Mouse (Mus musculus): ENCODE measurements around the gene Gabra4. TPM values are rescaled to one million over a fixed set of nuclear protein-coding genes. Genes with fewer than 3 reads are reported as not detected.

The Gabra4 gene
- polyA plus RNA-seq (2015; fragmentation: Nextera tagmentation; extraction: Ambion mirVana) = 3.1 and 3.9 TPM in 2 replicates

DNA sequence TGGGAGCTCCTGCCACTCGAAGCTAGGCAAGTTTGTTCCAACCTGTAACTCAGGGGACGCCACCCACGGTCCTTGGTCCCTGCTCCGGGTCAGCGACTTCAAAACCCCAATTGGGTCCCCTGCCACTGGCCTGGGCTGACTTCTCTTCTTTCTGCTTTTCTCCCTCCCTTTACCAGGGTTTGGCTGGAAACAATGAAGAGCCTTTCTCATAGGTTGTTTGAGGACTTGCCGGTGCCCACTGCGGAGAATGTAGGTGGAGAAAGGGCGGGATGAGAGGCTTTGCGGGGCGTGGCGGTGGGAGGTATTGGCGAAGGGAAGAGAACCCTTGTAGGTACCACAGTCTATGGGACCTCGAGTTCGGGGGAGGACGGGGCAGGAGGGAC lies at the start of gene Gabra4:
TSS of gene Gabra4 (minus strand) at position 194 of the 383 bp plus-strand sequence.
- Histone ChIP-seq H3K27me3 (ENCODE audit: insufficient read depth, low read length) (peaks cover 14% of the 10 kb centered on the region; the same call in 1 of the 2 replicates), H3K4me2 (replicated peaks; ENCODE audit: low read depth, low read length) (peak within 1 kb of the TSS; percentile 95), H3K9ac (replicated peaks; ENCODE audit: low read length) (peak within 1 kb of the TSS; percentile 47), H3K27ac (ENCODE audit: low read length) (no peak within 1 kb of the TSS), H3K4me1 (ENCODE audit: insufficient read depth, low read length) (peaks cover 10% of the 10 kb centered on the region), H3K9me3 (ENCODE audit: low read length) (no peaks in the 10 kb centered on the region), H3K4me3 (ENCODE audit: low read length) (peak within 1 kb of the TSS; percentile 63), H3K36me3 (ENCODE audit: insufficient read depth, low read length) (no peaks in the 10 kb centered on the region)
- WGBS = 2% methylated on average over 15 of the region's 15 CpGs
- peak; percentile 86 for ATAC-seq (ENCODE audit: low FRiP score, low TSS enrichment)

DNA sequence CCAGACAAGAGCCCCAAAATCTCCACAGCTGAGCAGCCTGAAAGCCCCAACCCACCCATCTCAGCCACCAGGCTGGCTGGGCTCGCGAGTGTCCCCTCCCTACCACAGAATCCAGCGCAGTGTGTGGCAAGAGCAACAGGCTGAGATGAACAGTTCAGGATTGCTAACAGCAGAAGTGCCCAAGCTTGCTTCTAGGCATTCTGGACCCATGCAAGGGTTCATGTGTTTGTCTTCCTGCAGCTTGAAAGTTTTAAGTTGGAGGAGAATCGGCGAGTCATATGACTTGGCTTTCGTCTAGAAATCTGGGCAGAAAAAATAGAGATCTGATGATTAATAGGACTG lies 43.1 kb upstream of the Gabra4 start:
- no peaks in the 10 kb centered on the region for H3K36me3 ChIP-seq (ENCODE audit: insufficient read depth, low read length)
- no peaks in the 10 kb centered on the region for H3K9me3 ChIP-seq (ENCODE audit: low read length)
- peak overlapping the region; percentile 94 for H3K4me2 ChIP-seq (replicated peaks; ENCODE audit: low read depth, low read length)
- no peak overlapping the region for H3K27ac ChIP-seq (ENCODE audit: low read length)
- ATAC-seq (ENCODE audit: low FRiP score, low TSS enrichment) = no peak; the same call in 1 of the 2 replicates
- peak overlapping the region; percentile 59 for H3K4me3 ChIP-seq (ENCODE audit: low read length)
- H3K4me1 ChIP-seq (ENCODE audit: insufficient read depth, low read length) = peaks cover 5% of the 10 kb centered on the region; the same call in 1 of the 2 replicates
- H3K9ac ChIP-seq (replicated peaks; ENCODE audit: low read length) = peak overlapping the region; percentile 58
- H3K27me3 ChIP-seq (ENCODE audit: insufficient read depth, low read length) = peaks cover 17% of the 10 kb centered on the region
- WGBS = 0% methylated on average over 6 of the region's 6 CpGs

DNA sequence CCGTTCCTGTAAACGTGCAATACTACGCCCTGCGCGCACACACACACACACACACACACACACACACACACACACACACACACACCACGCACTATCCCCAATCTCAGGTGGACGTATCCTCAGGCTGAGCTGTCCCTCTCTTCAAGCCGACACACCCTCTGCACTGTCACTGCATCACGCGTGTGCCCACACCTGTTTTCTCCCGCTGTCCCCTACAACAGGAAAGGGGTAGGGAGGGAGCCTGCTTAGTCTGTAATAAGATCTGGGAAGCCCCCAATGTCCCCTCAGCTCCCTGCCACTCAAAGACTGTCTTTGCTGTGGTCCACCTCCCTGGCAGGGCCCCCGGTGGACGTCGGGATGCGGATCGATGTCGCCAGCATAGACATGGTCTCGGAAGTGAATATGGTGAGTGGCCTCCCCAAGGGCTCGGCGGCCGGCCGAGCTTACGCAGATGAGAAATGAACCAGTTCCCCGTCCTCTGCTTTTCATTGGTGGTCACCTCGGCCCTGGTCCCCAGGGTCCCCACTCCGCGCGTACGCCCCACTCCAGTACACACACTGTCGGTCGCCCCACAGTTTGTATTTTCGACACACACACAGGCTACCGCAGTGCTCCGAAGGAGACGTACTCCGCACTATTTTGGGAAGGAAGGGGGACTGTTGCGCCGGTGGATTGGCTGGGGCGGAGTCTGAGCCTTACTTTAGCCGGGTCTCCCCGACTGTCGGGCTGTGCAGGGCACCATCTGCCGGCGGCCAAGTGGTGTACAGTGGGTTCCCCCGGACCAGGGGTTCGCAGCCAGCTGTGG lies 42.6 kb upstream of the Gabra4 start:
- Histone ChIP-seq H3K36me3 (ENCODE audit: insufficient read depth, low read length) (no peaks in the 10 kb centered on the region), H3K9ac (replicated peaks; ENCODE audit: low read length) (peak overlapping the region; percentile 58), H3K4me2 (replicated peaks; ENCODE audit: low read depth, low read length) (peak overlapping the region; percentile 94), H3K4me3 (ENCODE audit: low read length) (peak overlapping the region; percentile 59), H3K27ac (ENCODE audit: low read length) (no peak overlapping the region), H3K4me1 (ENCODE audit: insufficient read depth, low read length) (peaks cover 5% of the 10 kb centered on the region; the same call in 1 of the 2 replicates), H3K9me3 (ENCODE audit: low read length) (no peaks in the 10 kb centered on the region), H3K27me3 (ENCODE audit: insufficient read depth, low read length) (peaks cover 17% of the 10 kb centered on the region)
- WGBS = under 1% methylated on average over 46 of the region's 46 CpGs
- peak; percentile 97 for ATAC-seq (ENCODE audit: low FRiP score, low TSS enrichment)

DNA sequence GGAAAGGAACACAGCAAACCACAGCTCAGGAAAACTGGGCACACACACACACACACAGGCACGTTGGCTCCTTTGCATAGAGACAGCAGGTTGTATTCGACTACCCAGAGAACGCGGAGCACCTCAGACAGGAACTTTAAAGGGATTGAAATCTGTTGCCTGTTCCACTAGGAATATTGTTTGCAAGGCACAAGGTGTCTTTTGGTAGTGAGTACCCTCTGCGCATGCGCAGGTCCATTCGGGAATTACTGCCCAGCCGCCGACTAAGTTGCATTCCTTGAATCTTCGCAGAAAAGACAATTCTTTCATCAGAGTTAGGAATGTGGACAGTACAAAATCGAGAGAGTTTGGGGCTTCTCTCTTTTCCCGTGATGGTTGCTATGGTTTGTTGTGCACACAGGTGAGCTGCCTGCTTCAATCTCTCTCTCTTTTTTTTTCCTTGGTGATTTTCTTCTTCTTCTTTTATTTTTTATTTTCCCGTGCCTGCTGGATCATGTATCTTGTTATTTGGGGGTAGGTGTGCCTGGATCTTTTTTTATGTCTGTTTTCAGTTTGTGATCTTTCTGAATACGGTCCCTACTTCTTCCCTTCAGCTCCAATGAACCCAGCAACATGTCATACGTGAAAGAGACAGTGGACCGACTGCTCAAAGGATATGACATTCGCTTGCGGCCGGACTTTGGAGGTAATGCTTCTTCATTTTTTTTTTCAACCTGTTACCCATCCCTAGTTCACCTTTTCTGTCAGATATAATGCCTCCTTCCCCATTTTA lies 41.8 kb upstream of the Gabra4 start:
- Histone ChIP-seq H3K9me3 (ENCODE audit: low read length) (no peaks in the 10 kb centered on the region), H3K9ac (replicated peaks; ENCODE audit: low read length) (no peak overlapping the region), H3K27ac (ENCODE audit: low read length) (no peak overlapping the region), H3K4me2 (replicated peaks; ENCODE audit: low read depth, low read length) (peak overlapping the region; percentile 94), H3K4me1 (ENCODE audit: insufficient read depth, low read length) (peaks cover 5% of the 10 kb centered on the region; the same call in 1 of the 2 replicates), H3K36me3 (ENCODE audit: insufficient read depth, low read length) (no peaks in the 10 kb centered on the region), H3K4me3 (ENCODE audit: low read length) (peak overlapping the region; percentile 59), H3K27me3 (ENCODE audit: insufficient read depth, low read length) (peaks cover 17% of the 10 kb centered on the region)
- no peak for ATAC-seq (ENCODE audit: low FRiP score, low TSS enrichment)
- under 1% methylated on average over 19 of the region's 19 CpGs for WGBS

DNA sequence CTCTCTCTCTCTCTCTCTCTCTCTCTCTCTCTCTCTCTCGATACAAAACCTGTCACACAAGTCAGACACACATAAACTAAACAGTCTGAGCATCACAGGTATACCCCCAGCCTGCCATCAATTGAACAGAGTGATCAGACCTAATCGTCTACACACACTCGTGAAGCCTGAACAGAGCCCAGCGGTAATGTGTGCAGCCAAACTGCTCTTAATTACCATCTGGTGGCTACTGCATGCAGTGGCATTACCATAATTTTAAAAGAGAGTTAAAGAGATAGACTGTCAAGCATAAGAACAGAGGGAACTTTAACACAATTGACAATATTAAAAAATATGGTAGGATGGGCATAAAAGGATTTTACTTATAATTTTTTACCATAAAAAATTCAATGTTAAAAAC lies 7.5 kb upstream of the Gabra4 start:
- no peak for ATAC-seq (ENCODE audit: low FRiP score, low TSS enrichment)
- H3K36me3 ChIP-seq (ENCODE audit: insufficient read depth, low read length) = no peaks in the 10 kb centered on the region
- H3K4me1 ChIP-seq (ENCODE audit: insufficient read depth, low read length) = no peaks in the 10 kb centered on the region
- no peak overlapping the region for H3K4me3 ChIP-seq (ENCODE audit: low read length)
- peaks cover 3% of the 10 kb centered on the region; the same call in 1 of the 2 replicates for H3K27me3 ChIP-seq (ENCODE audit: insufficient read depth, low read length)
- 42% methylated on average over 4 of the region's 4 CpGs for WGBS
- no peaks in the 10 kb centered on the region for H3K9me3 ChIP-seq (ENCODE audit: low read length)
- H3K4me2 ChIP-seq (replicated peaks; ENCODE audit: low read depth, low read length) = no peak overlapping the region
- H3K27ac ChIP-seq (ENCODE audit: low read length) = no peak overlapping the region
- H3K9ac ChIP-seq (replicated peaks; ENCODE audit: low read length) = no peak overlapping the region

DNA sequence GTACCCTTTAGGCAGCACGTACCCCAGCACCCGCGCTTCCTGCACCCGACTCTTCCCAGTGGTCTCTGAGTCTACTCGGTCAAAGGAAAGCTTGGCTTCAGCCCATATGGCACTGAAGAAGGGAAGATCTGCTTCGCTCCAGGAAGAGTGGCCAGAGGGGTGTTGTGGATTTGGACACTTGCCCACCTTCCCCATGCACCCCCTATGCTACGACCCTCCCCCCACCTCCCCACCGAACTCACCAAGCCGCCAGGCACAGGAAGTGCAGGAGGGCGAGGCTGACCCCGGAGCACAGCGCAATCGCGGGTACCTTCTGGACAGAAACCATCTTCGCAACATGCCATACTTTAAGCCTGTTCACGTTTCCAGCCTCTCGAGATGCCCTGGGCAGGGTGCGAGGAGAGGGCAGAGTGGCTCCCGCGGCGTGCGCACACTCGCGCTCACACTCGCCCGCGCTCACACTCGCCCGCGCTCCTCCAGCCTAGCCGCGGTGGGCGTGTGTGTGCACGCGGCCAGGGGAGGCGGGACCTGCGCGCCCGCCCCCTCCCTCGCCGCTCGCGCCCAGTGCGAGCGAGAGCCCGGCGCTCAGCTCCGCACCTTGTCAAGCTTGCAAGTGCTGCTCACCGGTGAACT lies 510 bp downstream of the Gabra4 start, which contains the start of gene Gabrb1:
TSS of gene Gabrb1 (plus strand) at position 632 of the 633 bp plus-strand sequence.
- H3K36me3 ChIP-seq (ENCODE audit: insufficient read depth, low read length) = no peaks in the 10 kb centered on the region
- peak; percentile 93 for ATAC-seq (ENCODE audit: low FRiP score, low TSS enrichment)
- peak within 1 kb of the TSS; percentile 63 for H3K4me3 ChIP-seq (ENCODE audit: low read length)
- WGBS = under 1% methylated on average over 48 of the region's 49 CpGs
- peaks cover 14% of the 10 kb centered on the region; the same call in 1 of the 2 replicates for H3K27me3 ChIP-seq (ENCODE audit: insufficient read depth, low read length)
- H3K4me2 ChIP-seq (replicated peaks; ENCODE audit: low read depth, low read length) = peak within 1 kb of the TSS; percentile 95
- H3K27ac ChIP-seq (ENCODE audit: low read length) = no peak within 1 kb of the TSS
- no peaks in the 10 kb centered on the region for H3K9me3 ChIP-seq (ENCODE audit: low read length)
- H3K4me1 ChIP-seq (ENCODE audit: insufficient read depth, low read length) = peaks cover 10% of the 10 kb centered on the region
- H3K9ac ChIP-seq (replicated peaks; ENCODE audit: low read length) = peak within 1 kb of the TSS; percentile 47

DNA sequence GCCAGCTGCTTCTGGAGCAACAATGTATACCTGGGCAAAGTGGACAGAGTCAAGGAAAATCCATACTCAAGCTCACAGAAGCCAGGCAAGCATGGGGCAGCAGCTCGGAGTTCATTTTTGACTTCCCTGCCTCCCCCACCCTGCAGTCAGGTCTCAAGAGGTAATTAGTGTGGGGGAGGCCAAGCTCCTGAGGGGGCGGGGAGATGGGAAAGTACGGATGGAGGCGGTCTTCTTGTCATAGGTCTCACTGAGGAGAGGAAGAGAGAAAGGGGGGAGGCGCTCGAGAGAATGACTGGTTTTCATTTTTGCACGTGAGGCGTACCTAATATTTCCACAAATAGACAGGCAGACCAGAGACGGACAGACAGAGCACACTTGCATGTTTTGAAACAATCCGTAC lies 1.3 kb downstream of the Gabra4 start:
- Histone ChIP-seq H3K27me3 (ENCODE audit: insufficient read depth, low read length) (peaks cover 14% of the 10 kb centered on the region; the same call in 1 of the 2 replicates), H3K4me2 (replicated peaks; ENCODE audit: low read depth, low read length) (peak overlapping the region; percentile 95), H3K4me3 (ENCODE audit: low read length) (peak overlapping the region; percentile 63), H3K36me3 (ENCODE audit: insufficient read depth, low read length) (no peaks in the 10 kb centered on the region), H3K27ac (ENCODE audit: low read length) (no peak overlapping the region), H3K9ac (replicated peaks; ENCODE audit: low read length) (no peak overlapping the region), H3K9me3 (ENCODE audit: low read length) (no peaks in the 10 kb centered on the region), H3K4me1 (ENCODE audit: insufficient read depth, low read length) (peaks cover 10% of the 10 kb centered on the region)
- ATAC-seq (ENCODE audit: low FRiP score, low TSS enrichment) = no peak
- WGBS = 6% methylated on average over 10 of the region's 10 CpGs

DNA sequence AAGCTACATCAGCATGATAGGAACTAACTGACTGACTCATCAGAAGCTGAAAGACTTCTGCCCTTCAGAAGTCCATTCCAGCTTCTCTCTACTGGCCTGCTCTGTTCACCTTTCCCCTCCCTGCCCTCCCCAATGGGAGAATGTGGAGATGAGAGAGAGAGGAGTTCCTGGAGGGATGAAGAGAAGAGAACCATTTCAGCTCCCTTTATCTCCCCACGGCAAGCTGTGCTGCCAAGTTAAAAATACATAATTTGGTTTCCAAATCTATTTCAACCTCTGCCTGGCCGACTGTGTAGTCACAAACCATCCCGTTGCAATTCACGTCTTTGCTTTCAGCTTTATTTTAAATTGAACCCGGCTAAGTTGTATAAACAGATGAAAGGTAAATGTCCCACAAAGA lies 4.1 kb downstream of the Gabra4 start:
- H3K4me3 ChIP-seq (ENCODE audit: low read length) = no peak overlapping the region
- WGBS = 91% methylated on average over 5 of the region's 5 CpGs
- H3K9me3 ChIP-seq (ENCODE audit: low read length) = no peaks in the 10 kb centered on the region
- no peak overlapping the region for H3K4me2 ChIP-seq (replicated peaks; ENCODE audit: low read depth, low read length)
- no peak overlapping the region for H3K9ac ChIP-seq (replicated peaks; ENCODE audit: low read length)
- no peaks in the 10 kb centered on the region for H3K36me3 ChIP-seq (ENCODE audit: insufficient read depth, low read length)
- no peak overlapping the region for H3K27ac ChIP-seq (ENCODE audit: low read length)
- ATAC-seq (ENCODE audit: low FRiP score, low TSS enrichment) = no peak
- H3K4me1 ChIP-seq (ENCODE audit: insufficient read depth, low read length) = peaks cover 10% of the 10 kb centered on the region
- peaks cover 14% of the 10 kb centered on the region; the same call in 1 of the 2 replicates for H3K27me3 ChIP-seq (ENCODE audit: insufficient read depth, low read length)

DNA sequence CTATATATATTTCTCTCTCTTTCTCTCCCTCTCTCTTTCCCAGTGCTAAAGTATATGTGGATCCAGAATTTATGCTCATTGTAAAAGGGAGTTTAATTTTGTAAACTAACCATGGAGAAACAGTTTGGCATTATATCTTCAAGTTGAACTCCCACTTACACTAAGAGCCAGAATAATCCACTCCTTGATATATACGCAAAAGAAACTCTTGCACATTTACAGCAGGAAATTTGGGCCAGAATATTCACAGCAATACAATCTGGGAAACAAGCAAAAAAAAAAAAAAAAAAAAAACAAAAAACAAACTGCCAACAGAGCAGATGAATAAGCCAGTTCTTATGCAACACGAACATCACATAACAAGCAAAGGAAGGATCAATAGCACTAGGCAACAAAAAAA lies 10.0 kb downstream of the Gabra4 start:
- ATAC-seq (ENCODE audit: low FRiP score, low TSS enrichment) = no peak
- H3K4me1 ChIP-seq (ENCODE audit: insufficient read depth, low read length) = no peaks in the 10 kb centered on the region
- H3K27me3 ChIP-seq (ENCODE audit: insufficient read depth, low read length) = no peaks in the 10 kb centered on the region
- H3K9ac ChIP-seq (replicated peaks; ENCODE audit: low read length) = no peak overlapping the region
- no peaks in the 10 kb centered on the region for H3K36me3 ChIP-seq (ENCODE audit: insufficient read depth, low read length)
- no peak overlapping the region for H3K4me3 ChIP-seq (ENCODE audit: low read length)
- H3K9me3 ChIP-seq (ENCODE audit: low read length) = no peaks in the 10 kb centered on the region
- H3K4me2 ChIP-seq (replicated peaks; ENCODE audit: low read depth, low read length) = no peak overlapping the region
- H3K27ac ChIP-seq (ENCODE audit: low read length) = no peak overlapping the region
- WGBS = 82% methylated on average over 2 of the region's 2 CpGs
